Mouse (Mus musculus) MEL (cell line): ENCODE data around the gene 4921539E11Rik. TPM values are rescaled to one million over a fixed set of nuclear protein-coding genes. Genes with fewer than 3 reads are reported as not detected.

ENCODE experiments used
- DNase-seq: peaks from one replicate; pipeline ENCODE4 v3.0.0; 2011; ENCODE audit warnings: low read depth, low spot score
- H3K27ac ChIP-seq: 2 replicates; pipeline ENCODE4 v1.5.1; 2012; ENCODE audit warnings: low read depth, mild to moderate bottlenecking, control low read depth, low read length, moderate library complexity; ENCODE audit not compliant: control insufficient read depth
- H3K27me3 ChIP-seq, 2 experiments: fragments of 150-350 bp in 1 of 2; sonication (generic) in 1 of 2; 2 replicates each; pipeline ENCODE4 v1.6.1; 2012; ENCODE audit warnings: low read length in 2 of 2, mild to moderate bottlenecking in 2 of 2, improper control_type of control experiment in 1 of 2, moderate library complexity in 1 of 2; ENCODE audit not compliant: insufficient read depth in 2 of 2, control insufficient read depth in 1 of 2
- H3K36me3 ChIP-seq, 2 experiments: 2 replicates each; pipeline ENCODE4 v1.6.1; 2012 to 2014; ENCODE audit warnings: low read length in 2 of 2, improper control_type of control experiment in 1 of 2, inconsistent platforms in 1 of 2, mild to moderate bottlenecking in 1 of 2; ENCODE audit not compliant: insufficient read depth in 2 of 2, control insufficient read depth in 1 of 2
- H3K4me1 ChIP-seq, 2 experiments: fragments of 150-350 bp in 1 of 2; sonication (generic) in 1 of 2; 2 replicates each; pipeline ENCODE4 v1.6.1; 2012; ENCODE audit warnings: low read length in 2 of 2, improper control_type of control experiment in 1 of 2, mild to moderate bottlenecking in 1 of 2; ENCODE audit not compliant: insufficient read depth in 2 of 2, control insufficient read depth in 1 of 2
- H3K4me3 ChIP-seq, 2 experiments: fragments of 150-350 bp in 1 of 2; sonication (generic) in 1 of 2; 2 replicates each; pipeline ENCODE4 v1.5.1; 2012; ENCODE audit warnings: low read depth in 2 of 2, low read length in 2 of 2, mild to moderate bottlenecking in 2 of 2, moderate library complexity in 2 of 2, control low read depth in 1 of 2, improper control_type of control experiment in 1 of 2; ENCODE audit not compliant: control insufficient read depth in 1 of 2, insufficient read depth in 1 of 2
- H3K79me2 ChIP-seq: 2 replicates; pipeline ENCODE4 v1.6.1; 2012; ENCODE audit warnings: mild to moderate bottlenecking, low read length, moderate library complexity; ENCODE audit not compliant: control insufficient read depth, poor library complexity, insufficient read depth
- H3K9ac ChIP-seq: 2 replicates; pipeline ENCODE4 v1.6.1; 2012; ENCODE audit warnings: low read depth, mild to moderate bottlenecking, control low read depth, low read length, moderate library complexity; ENCODE audit not compliant: control insufficient read depth, poor library complexity, severe bottlenecking
- H3K9me3 ChIP-seq: fragments of 150-350 bp; sonication (generic); replicated peaks from 2 replicates; pipeline ENCODE4 v1.6.1; 2012; ENCODE audit warnings: mild to moderate bottlenecking, low read length, improper control_type of control experiment, moderate library complexity; ENCODE audit not compliant: insufficient read depth
- BHLHE40 ChIP-seq: IDR thresholded peaks from 2 replicates; pipeline ENCODE4 v1.6.1; 2012; ENCODE audit warnings: low read depth, mild to moderate bottlenecking, inconsistent platforms, low read length, improper control_type of control experiment, borderline replicate concordance
- CTCF ChIP-seq, 3 experiments: IDR thresholded peaks in 2 of 3; conservative IDR thresholded peaks in 1 of 3; 2 replicates each; pipeline ENCODE4 v1.5.1; 2011 to 2012; ENCODE audit warnings: low read length in 3 of 3, low read depth in 2 of 3, mild to moderate bottlenecking in 2 of 3, improper control_type of control experiment in 1 of 3, inconsistent platforms in 1 of 3, mixed read lengths in 1 of 3, moderate library complexity in 1 of 3; ENCODE audit not compliant: control insufficient read depth in 1 of 3, insufficient read depth in 1 of 3, poor library complexity in 1 of 3, severe bottlenecking in 1 of 3
- E2F4 ChIP-seq: IDR thresholded peaks from 2 replicates; pipeline ENCODE4 v1.6.1; 2011; ENCODE audit warnings: low read depth, low read length, improper control_type of control experiment, borderline replicate concordance
- ELF1 ChIP-seq: IDR thresholded peaks from 2 replicates; pipeline ENCODE4 v1.6.1; 2014; ENCODE audit warnings: low read depth, mild to moderate bottlenecking, inconsistent platforms, low read length, improper control_type of control experiment, moderate library complexity
- ETS1 ChIP-seq: IDR thresholded peaks from 2 replicates; pipeline ENCODE4 v1.6.1; 2012; ENCODE audit warnings: low read depth, mild to moderate bottlenecking, inconsistent platforms, low read length, improper control_type of control experiment, moderate library complexity
- HCFC1 ChIP-seq: IDR thresholded peaks from 2 replicates; pipeline ENCODE4 v1.6.1; 2012; ENCODE audit warnings: low read depth, mild to moderate bottlenecking, inconsistent platforms, low read length, improper control_type of control experiment, moderate library complexity
- MAFK ChIP-seq: IDR thresholded peaks from 2 replicates; pipeline ENCODE4 v1.6.1; 2011; ENCODE audit warnings: low read depth, mild to moderate bottlenecking, low read length, improper control_type of control experiment, borderline replicate concordance
- MAX ChIP-seq: IDR thresholded peaks from 2 replicates; pipeline ENCODE4 v1.6.1; 2011; ENCODE audit warnings: low read length, improper control_type of control experiment
- MAZ ChIP-seq: IDR thresholded peaks from 2 replicates; pipeline ENCODE4 v1.6.1; 2012; ENCODE audit warnings: low read depth, mild to moderate bottlenecking, inconsistent platforms, low read length, improper control_type of control experiment
- MXI1 ChIP-seq: IDR thresholded peaks from 2 replicates; pipeline ENCODE4 v1.6.1; 2011; ENCODE audit warnings: mild to moderate bottlenecking, low read depth, low read length, improper control_type of control experiment
- MYB ChIP-seq: IDR thresholded peaks from 2 replicates; pipeline ENCODE4 v1.6.1; 2011; ENCODE audit warnings: mild to moderate bottlenecking, low read depth, low read length, improper control_type of control experiment
- NELFE ChIP-seq: IDR thresholded peaks from 2 replicates; pipeline ENCODE4 v1.6.1; 2011; ENCODE audit warnings: low read depth, low read length, improper control_type of control experiment
- NRF1 ChIP-seq: IDR thresholded peaks from 2 replicates; pipeline ENCODE4 v1.6.1; 2014; ENCODE audit warnings: low read depth, mild to moderate bottlenecking, inconsistent platforms, low read length, improper control_type of control experiment, moderate library complexity; ENCODE audit not compliant: poor library complexity, insufficient read depth, severe bottlenecking
- POLR2A ChIP-seq, 2 experiments: IDR thresholded peaks; 2 replicates each; pipeline ENCODE4 v1.6.1; 2011 to 2012; ENCODE audit warnings: low read length in 2 of 2, mild to moderate bottlenecking in 2 of 2, control low read depth in 1 of 2, improper control_type of control experiment in 1 of 2, low read depth in 1 of 2, moderate library complexity in 1 of 2; ENCODE audit not compliant: control insufficient read depth in 1 of 2, insufficient read depth in 1 of 2, poor library complexity in 1 of 2
- POLR2AphosphoS5 ChIP-seq: IDR thresholded peaks from 2 replicates; pipeline ENCODE4 v1.6.1; 2012; ENCODE audit warnings: low read depth, borderline replicate concordance, mild to moderate bottlenecking, inconsistent platforms, low read length, moderate library complexity, mixed read lengths
- RAD21 ChIP-seq: IDR thresholded peaks from 2 replicates; pipeline ENCODE4 v1.6.1; 2011; ENCODE audit warnings: mild to moderate bottlenecking, low read depth, low read length, improper control_type of control experiment
- SIN3A ChIP-seq: IDR thresholded peaks from 2 replicates; pipeline ENCODE4 v1.6.1; 2012; ENCODE audit warnings: low read length, improper control_type of control experiment, inconsistent platforms
- SMC3 ChIP-seq: IDR thresholded peaks from 2 replicates; pipeline ENCODE4 v1.6.1; 2011; ENCODE audit warnings: low read depth, low read length, improper control_type of control experiment
- TBP ChIP-seq: IDR thresholded peaks from 2 replicates; pipeline ENCODE4 v1.8.0; 2011; ENCODE audit warnings: low read depth, low read length, improper control_type of control experiment
- UBTF ChIP-seq: IDR thresholded peaks from 2 replicates; pipeline ENCODE4 v1.6.1; 2012; ENCODE audit warnings: low read depth, mild to moderate bottlenecking, inconsistent platforms, low read length, improper control_type of control experiment, moderate library complexity, borderline replicate concordance; ENCODE audit not compliant: insufficient read depth
- USF2 ChIP-seq, 2 experiments: IDR thresholded peaks; 2 replicates each; pipeline ENCODE4 v1.6.1; 2011 to 2012; ENCODE audit warnings: improper control_type of control experiment in 2 of 2, low read length in 2 of 2, borderline replicate concordance in 1 of 2, inconsistent platforms in 1 of 2, low read depth in 1 of 2, mild to moderate bottlenecking in 1 of 2; ENCODE audit not compliant: insufficient read depth in 1 of 2
- ZC3H11A ChIP-seq: IDR thresholded peaks from 2 replicates; pipeline ENCODE4 v1.6.1; 2012; ENCODE audit warnings: low read depth, mild to moderate bottlenecking, inconsistent platforms, low read length, improper control_type of control experiment
- ZMIZ1 ChIP-seq: IDR thresholded peaks from 2 replicates; pipeline ENCODE4 v1.6.1; 2012; ENCODE audit warnings: low read depth, mild to moderate bottlenecking, inconsistent platforms, low read length, improper control_type of control experiment, moderate library complexity
- ZNF384 ChIP-seq: IDR thresholded peaks from 2 replicates; pipeline ENCODE4 v1.6.1; 2012; ENCODE audit warnings: low read depth, mild to moderate bottlenecking, inconsistent platforms, low read length, improper control_type of control experiment
- polyA plus RNA-seq, 2 experiments: library from polyadenylated mRNA; stranded (reverse) in 1 of 2; unstranded in 1 of 2; fragments of >175 nt in 1 of 2; fragments of >200 nt in 1 of 2; gene quantifications; 2 replicates each; pipeline versions ENCODE4 v1.2.1 to v1.2.4; 2012; ENCODE audit warnings: low replicate concordance in 2 of 2, low read depth in 1 of 2; ENCODE audit not compliant: insufficient read length in 2 of 2, insufficient read depth in 1 of 2, missing spikeins in 1 of 2
- total RNA-seq: library from RNA; depleted of rRNA; stranded (reverse); fragments of 300-350 nt; gene quantifications from 2 replicates; pipeline ENCODE4 v1.2.3, GENCODE M21; 2012

The 4921539E11Rik gene
- total and polyA plus RNA-seq, 3 experiments = not detected

DNA sequence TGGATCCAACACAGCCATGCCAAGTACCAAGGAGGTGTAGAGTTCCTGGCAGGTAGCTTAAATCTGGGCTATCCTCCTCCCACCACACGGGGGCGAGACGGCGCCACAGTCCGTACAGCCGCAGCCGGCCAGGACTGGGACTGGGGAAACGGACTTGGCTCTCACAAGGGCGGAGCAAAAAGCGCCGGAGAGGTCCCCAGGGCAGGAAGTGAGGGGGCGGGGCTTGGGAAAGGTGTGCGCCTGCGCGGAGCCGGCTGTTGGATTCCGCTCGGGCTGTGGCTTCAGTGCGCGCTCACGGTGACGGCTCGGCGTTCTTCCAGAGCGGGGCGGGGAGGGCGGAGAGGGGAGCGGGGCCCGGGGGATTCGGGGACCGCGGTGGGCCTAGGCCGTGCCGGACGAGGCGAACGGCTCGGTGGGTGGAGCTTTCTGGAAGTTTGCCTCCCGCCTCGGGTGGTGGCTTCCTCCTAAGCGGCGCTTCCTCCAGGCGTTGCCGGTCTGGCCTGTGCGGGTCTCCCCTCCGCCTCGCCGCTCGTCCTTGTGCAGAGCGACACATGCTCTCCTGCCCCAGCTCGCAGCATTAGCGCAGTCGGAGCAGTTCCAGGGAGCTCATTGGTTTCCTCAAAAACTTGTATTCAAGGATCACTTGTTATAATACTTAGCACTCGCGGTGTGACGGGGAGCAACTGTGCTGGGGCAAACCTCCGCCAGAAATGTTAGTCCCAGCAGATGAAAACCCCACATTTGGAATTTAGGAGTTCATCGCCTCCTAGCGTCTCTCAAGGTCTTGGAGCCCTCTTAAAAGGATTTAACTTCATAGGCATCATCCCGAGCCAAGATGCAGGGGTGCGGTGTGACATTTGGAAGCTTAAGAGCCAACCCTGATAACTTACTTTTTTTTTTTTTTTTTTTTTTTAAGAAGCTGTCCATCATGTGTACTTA is 23.2 kb upstream of the 4921539E11Rik start, which contains the start of gene Oma1:
Gene Oma1 (plus strand): TSS at position 226 of the 939 bp plus-strand sequence.
- 0 out of 2 replicates have a peak, but pooled peaks have one; percentile 18 for TF ChIP-seq ETS1
- TF ChIP-seq SMC3 = peak; percentile 68
- TF ChIP-seq POLR2AphosphoS5 = 0 out of 2 replicates have a peak, but pooled peaks have one; percentile 22
- TF ChIP-seq MAFK = peak; percentile 27; the same call in 1 of the 2 replicates
- peak; percentile 72 for TF ChIP-seq HCFC1
- TF ChIP-seq ZC3H11A = peak; percentile 45
- peak; percentile 62 for TF ChIP-seq MXI1
- no peak for TF ChIP-seq MYB
- TF ChIP-seq USF2 (IDR thresholded peaks at IDR 0.05; ENCODE audit: borderline replicate concordance in 1 of 2, insufficient read depth in 1 of 2, low read depth in 1 of 2, low read length in 2 of 2) = no peak
- TF ChIP-seq BHLHE40 = no peak
- peak; percentile 81 for TF ChIP-seq NRF1
- peak; percentile 64; the same call in 1 of the 2 replicates for TF ChIP-seq ELF1
- no peak for TF ChIP-seq UBTF
- peak; percentile 92 for TF ChIP-seq ZNF384
- TF ChIP-seq RAD21 = peak; percentile 65
- TF ChIP-seq POLR2A (IDR thresholded peaks at IDR 0.05; ENCODE audit: control insufficient read depth in 1 of 2, insufficient read depth in 1 of 2, low read depth in 1 of 2, low read length in 2 of 2, poor library complexity in 1 of 2) = peak in 1 of 2 experiments; percentile 75; a peak in 3 of 4 replicates
- peak; percentile 78 for TF ChIP-seq NELFE
- TF ChIP-seq MAX = peak; percentile 13; the same call in 1 of the 2 replicates
- TF ChIP-seq ZMIZ1 = peak; percentile 62; the same call in 1 of the 2 replicates
- TF ChIP-seq SIN3A = no peak
- peak; percentile 48; the same call in 1 of the 2 replicates for TF ChIP-seq MAZ
- peak; percentile 56 to 80 (median 78) for TF ChIP-seq CTCF (IDR thresholded peaks at IDR 0.05 in 2 of 3, conservative IDR thresholded peaks at IDR 0.05 in 1 of 3; ENCODE audit: control insufficient read depth in 1 of 3, insufficient read depth in 1 of 3, low read depth in 2 of 3, low read length in 3 of 3, poor library complexity in 1 of 3, severe bottlenecking in 1 of 3)
- peak; percentile 64; the same call in 1 of the 2 replicates for TF ChIP-seq TBP
- no peak for TF ChIP-seq E2F4
- H3K4me1 ChIP-seq = peaks cover 0 to 10% of the 10 kb centered on the region in 2 experiments; a peak in 2 of 4 replicates

More for the DNA sequence above, 23.2 kb upstream of the 4921539E11Rik start, which contains the start of gene Oma1:
- no peaks in the 10 kb centered on the region for H3K27me3 ChIP-seq
- H3K36me3 ChIP-seq = peaks cover 0 to 6% of the 10 kb centered on the region in 2 experiments; a peak in 1 of 4 replicates
- H3K4me3 ChIP-seq = peak within 1 kb of the TSS; percentile 66 to 89
- peak within 1 kb of the TSS; percentile 72 for H3K9ac ChIP-seq
- no peaks in the 10 kb centered on the region for H3K9me3 ChIP-seq
- peak within 1 kb of the TSS; percentile 67 for H3K27ac ChIP-seq
- H3K79me2 ChIP-seq = no peaks in the 10 kb centered on the region; the same call in 1 of the 2 replicates
- peak; percentile 97 for DNase-seq
